27 mouse cellular contexts compared by ENCODE assay signal in the genomic region with DNA sequence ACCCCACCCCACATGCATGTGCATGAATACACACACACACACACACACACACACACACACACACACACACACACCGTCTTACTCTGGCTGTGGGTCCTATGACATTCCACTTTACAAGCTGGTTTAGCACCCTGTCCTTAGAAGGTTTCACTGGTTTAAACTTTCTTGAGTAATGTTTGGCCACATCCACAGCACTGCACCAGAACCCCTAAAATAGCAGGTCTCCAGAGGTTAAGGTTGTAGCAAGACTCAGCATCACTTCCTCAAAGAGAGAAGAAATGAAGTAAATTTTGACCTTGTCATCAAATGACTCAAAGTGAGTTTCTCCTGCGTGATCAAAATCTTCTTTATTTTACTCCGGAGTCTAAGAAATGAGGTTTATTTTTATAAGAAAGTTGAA. TPM values are rescaled to one million over a fixed set of nuclear protein-coding genes. Genes with fewer than 3 reads are reported as not detected.
"Had no signal": no experiment of that assay in that cellular context is flagged by ENCODE, and none has a peak within 500 bp of the region (broad histone marks: within the 10 kb centered on the region; RNA-seq: fewer than 3 reads in every experiment).

No protein-coding gene starts in this region.

- H3K9me3 ChIP-seq: liver, embryonic 15.5 days; midbrain, embryonic 15.5 days had no signal

- H3K4me1 ChIP-seq: liver, embryonic 13.5 days; liver, embryonic 15.5 days; midbrain, embryonic 10.5 days; midbrain, embryonic 13.5 days; midbrain, embryonic 15.5 days; neural tube, embryonic 13.5 days; neural tube, embryonic 15.5 days had no signal

- ATAC-seq: liver, postnatal 0 days; midbrain, embryonic 13.5 days; midbrain, embryonic 15.5 days had no signal

- H3K4me2 ChIP-seq: liver, embryonic 13.5 days; liver, embryonic 15.5 days; lung, embryonic 14.5 days; midbrain, embryonic 13.5 days; midbrain, embryonic 15.5 days; neural tube, embryonic 13.5 days; neural tube, embryonic 15.5 days had no signal

- H3K27ac ChIP-seq: liver, embryonic 13.5 days; liver, embryonic 15.5 days; midbrain, embryonic 10.5 days; midbrain, embryonic 13.5 days; midbrain, embryonic 15.5 days; neural tube, embryonic 13.5 days; neural tube, embryonic 15.5 days had no signal

- H3K27me3 ChIP-seq: liver, embryonic 13.5 days; liver, embryonic 15.5 days; midbrain, embryonic 13.5 days; midbrain, embryonic 15.5 days; neural tube, embryonic 13.5 days; neural tube, embryonic 15.5 days had no signal

- H3K9ac ChIP-seq: liver, embryonic 13.5 days; liver, embryonic 15.5 days; liver, postnatal 0 days; lung, embryonic 14.5 days; midbrain, embryonic 13.5 days; midbrain, embryonic 15.5 days; neural tube, embryonic 13.5 days; neural tube, embryonic 15.5 days had no signal

- DNase-seq: liver, embryonic 13.5 days; liver, postnatal 0 days; lung, postnatal 10 days; lung, postnatal 4 days; retina, postnatal 1 day; right cerebral cortex, adult 18-20 months; right cerebral cortex, postnatal 25 days; right cerebral cortex, postnatal 4 days; spleen, adult 18-20 months; thymus, adult 18-20 months; thymus, postnatal 14 days; thymus, postnatal 36 days had no signal

- H3K4me3 ChIP-seq: liver, embryonic 13.5 days; liver, embryonic 15.5 days; midbrain, embryonic 10.5 days; midbrain, embryonic 13.5 days; midbrain, embryonic 15.5 days; myocyte; neural tube, embryonic 13.5 days; neural tube, embryonic 15.5 days had no signal

- H3K36me3 ChIP-seq: liver, embryonic 13.5 days; liver, embryonic 15.5 days; midbrain, embryonic 10.5 days; midbrain, embryonic 13.5 days; midbrain, embryonic 15.5 days; neural tube, embryonic 13.5 days; neural tube, embryonic 15.5 days had no signal

RNA-seq across cellular contexts. Expression of gene Gm9376, which starts 15.5 kb away (rescaled TPM):
- total RNA-seq: megakaryocyte-erythroid progenitor cell, adult 5-6 weeks had no signal
- polyA plus RNA-seq: liver, embryonic 13.5 days; liver, embryonic 15.5 days; liver, postnatal 0 days; lung, embryonic 14.5 days; lung, embryonic 16.5 days; midbrain, embryonic 10.5 days; midbrain, embryonic 13.5 days; midbrain, embryonic 15.5 days; myocyte; neural tube, embryonic 11.5 days; neural tube, embryonic 13.5 days; neural tube, embryonic 15.5 days; small intestine, adult 2 months; stomach, embryonic 14.5 days; stomach, embryonic 16.5 days; thymus, postnatal 0 days had no signal

RNA-seq across cellular contexts. Expression of gene Sox21, which starts 45.4 kb away (rescaled TPM):
- total RNA-seq: megakaryocyte-erythroid progenitor cell, adult 5-6 weeks had no signal
- polyA plus RNA-seq: liver, embryonic 13.5 days; liver, embryonic 15.5 days; liver, postnatal 0 days; myocyte had no signal
